Mouse (Mus musculus) hindbrain, postnatal 0 days (tissue): ENCODE data around the gene Tex264. TPM values are rescaled to one million over a fixed set of nuclear protein-coding genes. Genes with fewer than 3 reads are reported as not detected.

Experiments
- ATAC-seq: fragments of 200-750 bp; cut with Nextera tagmentation; 2 replicates; pipeline ENCODE4 v1.8.0; 2017; ENCODE audit warnings: mild to moderate bottlenecking, moderate TSS enrichment, moderate library complexity
- DNase-seq: peaks from one replicate; pipeline ENCODE4 v3.0.0-alpha.2; 2015; ENCODE audit warnings: low spot score
- H3K27ac ChIP-seq: fragments of 300-500 bp; sonication (generic); 2 replicates; pipeline ENCODE4 v1.5.1; 2014; ENCODE audit warnings: mild to moderate bottlenecking
- H3K27me3 ChIP-seq: fragments of 300-500 bp; sonication (generic); 2 replicates; pipeline ENCODE4 v1.6.1; 2014; ENCODE audit warnings: low read length, mixed read lengths; ENCODE audit not compliant: insufficient read depth
- H3K36me3 ChIP-seq: fragments of 300-500 bp; sonication (generic); 2 replicates; pipeline ENCODE4 v1.6.1; 2014; ENCODE audit warnings: low read length, mixed read lengths; ENCODE audit not compliant: insufficient read depth
- H3K4me1 ChIP-seq: fragments of 300-500 bp; sonication (generic); 2 replicates; pipeline ENCODE4 v1.6.1; 2014; ENCODE audit warnings: antibody characterized with exemption, low read length, mixed read lengths; ENCODE audit not compliant: insufficient read depth
- H3K4me2 ChIP-seq: fragments of 300-500 bp; sonication (generic); 2 replicates; pipeline ENCODE4 v1.6.1; 2014; ENCODE audit warnings: low read depth, mild to moderate bottlenecking, low read length, moderate library complexity, mixed read lengths
- H3K4me3 ChIP-seq: fragments of 300-500 bp; sonication (generic); 2 replicates; pipeline ENCODE4 v1.5.1; 2014; ENCODE audit warnings: low read length
- H3K9ac ChIP-seq: fragments of 300-500 bp; sonication (generic); replicated peaks from 2 replicates; pipeline ENCODE4 v1.6.1; 2014; ENCODE audit warnings: mild to moderate bottlenecking, low read length, moderate library complexity, mixed read lengths
- H3K9me3 ChIP-seq: fragments of 300-500 bp; sonication (generic); 2 replicates; pipeline ENCODE4 v1.6.1; 2016; ENCODE audit warnings: low read length, mixed read lengths
- CTCF ChIP-seq: IDR thresholded peaks from 2 replicates; pipeline ENCODE4 v1.5.1; 2016; ENCODE audit warnings: antibody characterized with exemption, control low read depth, low read depth
- WGBS: fragments of 180-500 bp; shearing (Covaris S2); extraction: QIAGEN DNeasy Blood & Tissue Kit; methylation state at CpG from one replicate; pipeline ENCODE4 v1.1.7; 2014; 5-methylcytosine and 5-hydroxymethylcytosine counted together
- polyA plus RNA-seq: library from polyadenylated mRNA; unstranded; fragments of >200 nt; fragmentation: Nextera tagmentation; extraction: Ambion mirVana; gene quantifications from 2 replicates; pipeline ENCODE4 v1.2.1, GENCODE M21; 2015
- total RNA-seq: library from RNA; depleted of rRNA; stranded (reverse); fragments of >200 nt; gene quantifications from 2 replicates; pipeline ENCODE4 v1.2.3, GENCODE M21; 2014; rRNA removed

The Tex264 gene
- total and polyA plus RNA-seq, 2 experiments from 2014 or later: 91.4 to 91.7 TPM

GRCm38 (mm10) chr9:106616306-106616705, 69.4 kb downstream of the Tex264 start:
- H3K4me1 ChIP-seq: no peaks in the 10 kb centered on the region
- H3K27me3 ChIP-seq: no peaks in the 10 kb centered on the region
- ATAC-seq (no peak), DNase-seq (no peak)
- H3K4me2 ChIP-seq: no peak overlapping the region
- H3K27ac ChIP-seq: no peak overlapping the region
- H3K9ac ChIP-seq: no peak overlapping the region
- no peak overlapping the region for H3K4me3 ChIP-seq
- H3K36me3 ChIP-seq: no peaks in the 10 kb centered on the region
- WGBS: 73% methylated on average over 9 of the region's 9 CpGs
- H3K9me3 ChIP-seq: no peaks in the 10 kb centered on the region
- no peak for TF ChIP-seq CTCF

DNA sequence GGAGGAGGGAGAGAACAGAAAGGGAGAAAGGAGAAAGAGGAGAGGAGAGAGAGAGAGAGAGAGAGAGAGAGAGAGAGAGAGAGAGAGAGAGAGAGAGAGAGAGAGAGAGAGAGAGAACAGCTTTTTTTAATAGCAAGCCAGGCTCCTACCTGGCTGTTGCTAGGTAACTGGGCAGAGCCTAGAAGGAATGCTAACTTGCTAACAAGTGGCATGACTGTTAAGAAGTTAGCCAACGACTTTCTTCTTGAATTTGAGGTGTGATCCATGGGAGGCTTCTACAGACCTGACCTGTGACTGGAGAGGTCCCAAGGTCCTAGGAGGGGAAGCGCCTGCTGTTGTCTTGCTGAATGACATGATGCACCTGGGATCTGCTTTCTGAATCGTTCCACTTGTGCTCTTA, 71.1 kb downstream of the Tex264 start:
- Histone ChIP-seq H3K4me2 (no peak overlapping the region), H3K4me1 (no peaks in the 10 kb centered on the region), H3K4me3 (no peak overlapping the region), H3K36me3 (no peaks in the 10 kb centered on the region), H3K9ac (no peak overlapping the region), H3K27ac (no peak overlapping the region), H3K9me3 (no peaks in the 10 kb centered on the region), H3K27me3 (no peaks in the 10 kb centered on the region)
- peak; percentile 45 for DNase-seq
- no peak for ATAC-seq
- WGBS: 43% methylated on average over 3 of the region's 3 CpGs
- TF ChIP-seq CTCF: no peak

DNA sequence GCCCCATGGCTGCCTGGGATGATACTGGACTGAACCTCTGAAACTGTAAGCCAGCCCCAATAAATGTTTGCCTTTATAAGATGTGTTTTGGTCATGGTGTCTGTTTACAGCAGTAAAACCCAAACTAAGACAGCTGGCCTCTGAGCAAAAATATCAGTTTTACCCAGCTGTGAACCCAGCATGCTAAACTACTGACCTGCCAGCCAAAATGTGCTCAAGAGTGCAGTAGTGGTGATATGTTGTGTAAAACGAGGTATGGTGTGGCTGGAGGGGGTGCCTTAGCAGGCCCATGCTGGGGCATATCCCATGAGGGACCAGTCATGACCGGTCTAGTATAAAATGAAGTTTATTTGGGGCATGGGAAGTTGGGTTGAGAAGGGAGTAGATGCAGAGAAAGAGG, 71.8 kb downstream of the Tex264 start:
- DNase-seq (no peak), ATAC-seq (no peak)
- no peak overlapping the region for H3K9ac ChIP-seq
- H3K4me3 ChIP-seq: no peak overlapping the region
- TF ChIP-seq CTCF: no peak
- H3K4me2 ChIP-seq: no peak overlapping the region
- no peaks in the 10 kb centered on the region for H3K27me3 ChIP-seq
- H3K4me1 ChIP-seq: no peaks in the 10 kb centered on the region
- H3K27ac ChIP-seq: no peak overlapping the region
- WGBS: 66% methylated on average over 2 of the region's 2 CpGs
- no peaks in the 10 kb centered on the region for H3K36me3 ChIP-seq
- no peaks in the 10 kb centered on the region for H3K9me3 ChIP-seq

DNA sequence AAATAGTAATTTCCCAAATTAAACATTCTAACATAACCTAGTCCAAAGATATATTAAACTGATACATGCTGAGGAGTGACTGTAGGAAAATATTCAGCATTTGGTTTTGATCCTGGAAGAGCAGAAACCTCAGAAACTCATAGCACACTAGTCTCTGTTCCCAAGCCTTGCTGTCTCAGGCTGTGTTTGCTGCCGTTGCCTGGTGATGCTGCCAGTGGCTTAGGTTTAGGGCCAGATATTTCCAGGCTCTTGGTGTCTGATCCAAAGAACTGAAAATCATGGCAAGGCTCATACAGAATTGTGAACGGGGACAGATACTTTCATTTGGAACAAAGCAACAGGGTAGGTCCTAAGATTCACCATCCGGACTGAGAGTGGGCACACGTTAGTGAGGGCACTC, 75.0 kb downstream of the Tex264 start:
- TF ChIP-seq CTCF: no peak
- ATAC-seq (no peak), DNase-seq (no peak)
- Histone ChIP-seq H3K9ac (no peak overlapping the region), H3K27me3 (no peaks in the 10 kb centered on the region), H3K4me1 (no peaks in the 10 kb centered on the region), H3K36me3 (no peaks in the 10 kb centered on the region), H3K9me3 (no peaks in the 10 kb centered on the region), H3K4me2 (no peak overlapping the region), H3K4me3 (no peak overlapping the region), H3K27ac (no peak overlapping the region)
- WGBS: 73% methylated on average over 4 of the region's 4 CpGs

Other genes starting within 250 kb of the Tex264 start
- gene Acy1, start 247.6 kb downstream of the Tex264 start, total RNA-seq: 19.3 and 28.0 TPM in 2 replicates
- gene Acy1, start 247.6 kb downstream of the Tex264 start, polyA plus RNA-seq: 22.2 and 23.0 TPM in 2 replicates
- 20.6 and 26.8 TPM in 2 replicates for gene Abhd14b, start 238.5 kb downstream of the Tex264 start, total RNA-seq
- 12.4 and 16.8 TPM in 2 replicates for gene Abhd14b, start 238.5 kb downstream of the Tex264 start, polyA plus RNA-seq
- 59.6 and 62.1 TPM in 2 replicates for gene Abhd14a, start 238.2 kb downstream of the Tex264 start, total RNA-seq
- gene Abhd14a, start 238.2 kb downstream of the Tex264 start, polyA plus RNA-seq: 66.8 and 69.2 TPM in 2 replicates
- 623 and 719 TPM in 2 replicates for gene Pcbp4, start 232.6 kb downstream of the Tex264 start, total RNA-seq
- 214 and 228 TPM in 2 replicates for gene Pcbp4, start 232.6 kb downstream of the Tex264 start, polyA plus RNA-seq
- gene Gpr62, start 220.0 kb downstream of the Tex264 start, total RNA-seq: 1.9 and 3.1 TPM in 2 replicates
- gene Gpr62, start 220.0 kb downstream of the Tex264 start, polyA plus RNA-seq: 3.2 TPM in 2 replicates
- 46.2 and 47.2 TPM in 2 replicates for gene Rrp9, start 210.0 kb downstream of the Tex264 start, total RNA-seq
- gene Rrp9, start 210.0 kb downstream of the Tex264 start, polyA plus RNA-seq: 38.3 and 39.0 TPM in 2 replicates
- gene Parp3, start 209.0 kb downstream of the Tex264 start, total RNA-seq: 1.7 and 2.9 TPM in 2 replicates
- 1.5 and 2.1 TPM in 2 replicates for gene Parp3, start 209.0 kb downstream of the Tex264 start, polyA plus RNA-seq
- not detected in 2 replicates for gene Iqcf1, start 186.0 kb downstream of the Tex264 start, total RNA-seq
- gene Iqcf1, start 186.0 kb downstream of the Tex264 start, polyA plus RNA-seq: not detected in 2 replicates
- not detected in 2 replicates for gene Iqcf5, start 171.4 kb downstream of the Tex264 start, total RNA-seq
- gene Iqcf5, start 171.4 kb downstream of the Tex264 start, polyA plus RNA-seq: 0.35 TPM in 1 of 2 replicates, not detected in the other
- not detected in 2 replicates for gene Iqcf3, start 124.3 kb downstream of the Tex264 start, total RNA-seq
- gene Iqcf3, start 124.3 kb downstream of the Tex264 start, polyA plus RNA-seq: not detected in 2 replicates
- not detected in 2 replicates for gene Iqcf4, start 114.9 kb downstream of the Tex264 start, total RNA-seq
- not detected in 2 replicates for gene Iqcf4, start 114.9 kb downstream of the Tex264 start, polyA plus RNA-seq
- not detected in 2 replicates for gene Iqcf6, start 59.3 kb downstream of the Tex264 start, total RNA-seq
- gene Iqcf6, start 59.3 kb downstream of the Tex264 start, polyA plus RNA-seq: not detected in 2 replicates
- 12.2 and 14.3 TPM in 2 replicates for gene Grm2, start 29.8 kb downstream of the Tex264 start, total RNA-seq
- gene Grm2, start 29.8 kb downstream of the Tex264 start, polyA plus RNA-seq: 9.8 and 12.0 TPM in 2 replicates
- gene Rad54l2, start 103.3 kb upstream of the Tex264 start, total RNA-seq: 20.3 and 32.1 TPM in 2 replicates
- 4.6 and 5.4 TPM in 2 replicates for gene Rad54l2, start 103.3 kb upstream of the Tex264 start, polyA plus RNA-seq
- 18.0 and 18.3 TPM in 2 replicates for gene Dcaf1, start 135.9 kb upstream of the Tex264 start, total RNA-seq
- gene Dcaf1, start 135.9 kb upstream of the Tex264 start, polyA plus RNA-seq: 7.1 and 7.4 TPM in 2 replicates
- 74.0 and 86.2 TPM in 2 replicates for gene Rbm15b, start 201.5 kb upstream of the Tex264 start, total RNA-seq
- 9.3 and 10.1 TPM in 2 replicates for gene Rbm15b, start 201.5 kb upstream of the Tex264 start, polyA plus RNA-seq
- 29.4 and 29.7 TPM in 2 replicates for gene Manf, start 206.1 kb upstream of the Tex264 start, total RNA-seq
- 119 and 122 TPM in 2 replicates for gene Manf, start 206.1 kb upstream of the Tex264 start, polyA plus RNA-seq